Mouse (Mus musculus): ENCODE measurements at regions not wholly inside any gene's neighbourhood (a gene's known extent, or its start where the extent isn't known, plus 50 kb on each side); places are given as distances from the start of the nearest gene placed in this dataset.
A peak's percentile ranks its signal among the peaks of the same experiment; 100 is the strongest.

DNA sequence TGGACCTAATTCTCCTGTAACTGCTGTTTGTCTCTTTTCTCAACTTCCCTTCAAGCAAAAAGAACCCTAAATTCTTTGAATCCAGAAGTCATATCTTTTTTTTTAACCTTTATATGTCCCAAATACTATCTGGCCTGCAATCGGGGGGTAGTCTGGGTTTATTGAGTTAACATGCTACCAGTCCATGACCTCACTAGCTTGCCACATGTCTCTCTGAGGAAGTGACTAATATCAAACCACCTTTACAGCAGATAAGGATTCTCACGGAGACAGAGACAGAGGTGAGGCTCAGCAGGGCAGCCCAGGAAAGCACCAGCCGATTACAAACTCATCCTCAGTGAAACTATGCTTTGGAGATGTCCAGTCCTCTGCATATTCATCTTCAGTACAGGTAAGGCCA lies 179.2 kb downstream of the Dad1 start:
- Histone ChIP-seq H3K36me3 (no peaks in the 10 kb centered on the region), H3K27ac (no peak overlapping the region), H3K4me1 (replicated peaks) (no peaks in the 10 kb centered on the region), H3K9ac (no peak overlapping the region), H3K9me3 (no peaks in the 10 kb centered on the region), H3K4me2 (replicated peaks) (no peak overlapping the region), H3K27me3 (replicated peaks) (no peaks in the 10 kb centered on the region), H3K4me3 (replicated peaks) (no peak overlapping the region)
- ATAC-seq: no peak
- WGBS: 68% methylated on average over 3 of the region's 3 CpGs

DNA sequence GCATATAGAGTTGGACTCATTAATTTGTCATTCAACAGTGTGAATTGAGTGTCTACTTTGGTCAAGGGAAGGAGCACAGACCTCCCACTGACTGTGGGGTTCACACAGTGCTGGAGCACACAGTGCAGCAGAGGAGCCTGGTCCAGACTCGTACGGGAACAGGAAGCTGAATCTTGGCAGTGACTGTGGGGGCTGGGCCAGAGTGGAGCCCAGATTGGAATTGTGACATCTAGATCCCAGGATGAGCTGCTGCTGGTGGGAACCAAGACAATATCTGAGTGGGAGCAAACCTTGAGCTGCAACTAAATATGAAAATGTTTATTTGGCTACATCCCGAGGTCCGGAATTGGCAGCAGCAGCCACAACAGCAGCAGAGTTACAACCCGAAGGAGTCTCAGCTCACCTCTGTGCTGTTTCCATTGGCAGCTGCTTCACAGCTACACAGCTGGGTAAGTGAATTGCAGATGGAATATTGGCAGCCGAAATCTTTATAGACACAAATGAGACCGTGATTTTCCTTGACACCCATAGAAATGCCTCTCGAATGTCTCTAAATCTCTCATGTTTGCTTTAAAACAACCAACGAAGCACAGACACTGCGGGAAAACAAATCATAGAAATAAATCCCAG lies 181.5 kb downstream of the Dad1 start:
- Histone ChIP-seq H3K4me2 (replicated peaks) (peak overlapping the region; percentile 35), H3K4me3 (replicated peaks) (no peak overlapping the region), H3K27ac (peak overlapping the region; percentile 22; the same call in 1 of the 2 replicates), H3K36me3 (no peaks in the 10 kb centered on the region), H3K9me3 (no peaks in the 10 kb centered on the region), H3K4me1 (replicated peaks) (no peaks in the 10 kb centered on the region), H3K9ac (no peak overlapping the region), H3K27me3 (replicated peaks) (no peaks in the 10 kb centered on the region)
- ATAC-seq: no peak
- 36% methylated on average over 10 of the region's 10 CpGs for WGBS

DNA sequence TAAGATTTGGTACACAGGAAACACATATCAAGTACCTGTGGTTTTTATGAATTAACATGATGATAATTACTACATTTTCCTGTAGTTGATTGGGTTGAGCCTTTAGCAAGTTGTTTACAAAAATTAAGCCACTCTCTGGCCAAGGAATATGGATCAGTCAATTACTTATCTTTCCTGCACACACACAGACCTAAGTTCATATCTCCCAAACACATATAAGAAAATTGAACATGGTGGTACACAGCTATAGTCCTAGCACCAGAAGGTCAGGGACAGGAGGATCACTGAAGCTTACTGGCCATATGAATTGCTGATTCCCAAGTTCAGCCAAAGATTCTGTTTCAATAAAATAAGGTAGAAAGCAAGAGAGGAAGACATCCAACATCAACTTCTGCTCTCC lies 183.7 kb downstream of the Dad1 start:
- no peak for ATAC-seq

DNA sequence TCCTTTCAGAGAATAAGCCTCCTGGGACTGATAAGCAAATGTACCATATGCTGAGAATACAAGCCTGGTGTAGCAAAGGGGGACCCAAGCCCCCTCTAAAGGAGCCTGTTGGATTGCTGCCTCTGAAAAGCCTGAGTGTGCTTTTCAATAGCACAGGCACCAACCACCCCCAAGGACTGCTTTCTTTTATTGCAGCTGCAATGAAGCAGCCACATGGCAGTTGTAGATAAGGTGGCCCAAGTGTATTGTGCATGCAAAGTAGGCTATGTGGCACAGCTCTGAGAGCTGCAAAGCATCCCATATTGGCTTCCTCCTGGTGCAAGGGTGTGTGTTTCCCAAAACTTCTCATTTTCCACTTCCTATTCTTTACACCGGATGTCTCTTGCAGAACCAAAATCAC lies 185.2 kb downstream of the Dad1 start:
- H3K9ac ChIP-seq: no peak overlapping the region
- H3K36me3 ChIP-seq: no peaks in the 10 kb centered on the region
- H3K9me3 ChIP-seq: no peaks in the 10 kb centered on the region
- no peak for ATAC-seq
- H3K27me3 ChIP-seq (replicated peaks): no peaks in the 10 kb centered on the region
- 95% methylated on average over 1 of the region's 1 CpGs for WGBS
- no peak overlapping the region for H3K27ac ChIP-seq
- H3K4me1 ChIP-seq (replicated peaks): peaks cover 10% of the 10 kb centered on the region; the same call in 1 of the 2 replicates
- H3K4me3 ChIP-seq (replicated peaks): no peak overlapping the region
- H3K4me2 ChIP-seq (replicated peaks): no peak overlapping the region

More for the DNA sequence above, 183.7 kb downstream of the Dad1 start:
- H3K4me1 ChIP-seq (replicated peaks): 0 out of 2 replicates have a peak, but pooled peaks cover 3% of the 10 kb centered on the region
- no peaks in the 10 kb centered on the region for H3K36me3 ChIP-seq
- H3K27me3 ChIP-seq (replicated peaks): no peaks in the 10 kb centered on the region
- no peak overlapping the region for H3K9ac ChIP-seq
- no peak overlapping the region for H3K27ac ChIP-seq
- H3K9me3 ChIP-seq: no peaks in the 10 kb centered on the region
- no peak overlapping the region for H3K4me3 ChIP-seq (replicated peaks)
- H3K4me2 ChIP-seq (replicated peaks): no peak overlapping the region

DNA sequence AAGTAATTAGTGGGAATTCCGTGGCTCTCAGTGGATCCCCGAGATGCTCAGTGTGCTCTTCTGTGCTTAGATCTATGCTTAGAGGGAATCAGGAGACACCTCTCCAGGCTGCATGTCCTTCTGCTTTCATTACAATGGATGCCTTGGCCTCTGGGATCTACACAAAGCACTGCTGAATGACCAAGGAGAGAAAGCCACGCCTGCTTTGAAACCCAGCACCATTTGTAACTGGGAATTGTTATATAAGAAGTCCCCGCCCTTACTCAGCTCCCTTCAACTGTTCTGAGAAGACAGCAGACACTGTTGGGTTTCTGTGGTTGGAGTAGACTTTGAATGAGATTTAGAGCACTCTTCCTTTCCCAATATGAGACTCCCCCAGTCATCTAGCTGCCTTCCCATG lies 188.4 kb downstream of the Dad1 start:
- Histone ChIP-seq H3K9ac (no peak overlapping the region), H3K4me3 (replicated peaks) (no peak overlapping the region), H3K27ac (no peak overlapping the region), H3K27me3 (replicated peaks) (no peaks in the 10 kb centered on the region), H3K4me2 (replicated peaks) (no peak overlapping the region), H3K9me3 (no peaks in the 10 kb centered on the region), H3K36me3 (no peaks in the 10 kb centered on the region), H3K4me1 (replicated peaks) (peaks cover 10% of the 10 kb centered on the region; the same call in 1 of the 2 replicates)
- ATAC-seq: no peak
- WGBS: 71% methylated on average over 4 of the region's 4 CpGs

DNA sequence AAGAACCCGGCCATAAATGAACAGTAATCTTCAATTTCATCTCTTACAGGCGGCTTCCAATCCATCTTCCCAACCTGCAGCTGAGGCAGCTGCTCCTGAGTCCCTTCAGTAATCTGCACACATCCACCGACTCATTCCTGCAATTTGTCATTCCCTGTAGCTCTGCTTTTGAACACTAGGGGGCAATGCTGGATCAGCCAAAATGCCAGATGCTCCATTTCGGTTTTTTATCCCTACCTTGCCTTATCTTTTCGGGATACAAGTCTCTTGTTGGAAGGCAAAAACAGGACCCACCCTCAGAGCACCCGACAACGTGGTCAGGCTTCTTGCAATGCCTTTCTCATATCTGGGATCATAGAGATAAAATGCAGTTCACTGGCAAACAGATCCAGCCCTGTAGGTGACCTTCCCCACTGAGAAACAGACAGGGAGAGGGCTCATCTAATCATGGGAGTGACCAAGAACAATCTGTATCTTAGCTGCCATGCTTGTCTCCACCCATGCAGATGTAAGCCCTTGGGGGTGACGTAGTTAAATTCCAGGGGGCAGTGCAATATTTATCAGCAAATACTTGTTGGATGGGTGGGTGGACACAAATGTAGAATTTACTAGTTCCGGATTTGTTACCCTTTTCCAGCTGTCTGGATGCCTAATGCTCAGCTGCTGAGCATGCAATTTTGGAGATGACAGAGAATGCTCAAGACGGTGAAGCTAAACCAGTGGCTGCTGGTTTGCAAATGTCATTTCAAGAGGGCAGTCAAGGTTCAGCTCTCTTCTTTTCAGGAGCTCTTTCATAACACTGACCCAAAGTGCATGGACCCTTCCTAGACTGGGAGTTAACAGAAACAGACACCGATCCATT lies 189.1 kb downstream of the Dad1 start:
- peaks cover 10% of the 10 kb centered on the region; the same call in 1 of the 2 replicates for H3K4me1 ChIP-seq (replicated peaks)
- no peak overlapping the region for H3K4me3 ChIP-seq (replicated peaks)
- no peak overlapping the region for H3K27ac ChIP-seq
- peak overlapping the region; percentile 7; the same call in 1 of the 2 replicates for H3K4me2 ChIP-seq (replicated peaks)
- no peaks in the 10 kb centered on the region for H3K27me3 ChIP-seq (replicated peaks)
- no peaks in the 10 kb centered on the region for H3K36me3 ChIP-seq
- WGBS: 18% methylated on average over 11 of the region's 11 CpGs
- H3K9me3 ChIP-seq: no peaks in the 10 kb centered on the region
- H3K9ac ChIP-seq: no peak overlapping the region
- peak; percentile 57 for ATAC-seq

DNA sequence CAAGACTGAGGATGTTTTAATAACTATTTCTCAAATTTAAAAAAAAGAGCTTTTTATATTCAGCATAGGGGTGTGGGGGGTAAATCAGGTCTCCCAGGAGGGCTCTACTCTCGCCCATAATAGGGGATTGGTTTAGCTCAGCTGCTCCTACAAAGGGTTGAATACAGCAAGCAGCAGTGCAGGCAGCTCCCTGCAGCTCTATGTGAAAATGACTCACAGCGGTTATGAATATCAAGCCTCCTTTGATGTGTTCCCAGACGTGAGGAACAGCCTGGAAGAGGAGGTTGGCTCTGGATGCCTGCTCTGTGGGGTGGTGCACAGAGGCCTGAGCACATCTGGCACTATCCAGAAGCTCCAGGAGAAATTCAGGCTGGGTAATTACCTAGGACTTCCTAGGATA lies 192.3 kb downstream of the Dad1 start:
- no peak overlapping the region for H3K4me2 ChIP-seq (replicated peaks)
- no peak overlapping the region for H3K27ac ChIP-seq
- no peaks in the 10 kb centered on the region for H3K27me3 ChIP-seq (replicated peaks)
- peaks cover 10% of the 10 kb centered on the region; the same call in 1 of the 2 replicates for H3K4me1 ChIP-seq (replicated peaks)
- no peak for ATAC-seq
- H3K36me3 ChIP-seq: no peaks in the 10 kb centered on the region
- no peak overlapping the region for H3K4me3 ChIP-seq (replicated peaks)
- 48% methylated on average over 3 of the region's 3 CpGs for WGBS
- H3K9me3 ChIP-seq: no peaks in the 10 kb centered on the region
- no peak overlapping the region for H3K9ac ChIP-seq

DNA sequence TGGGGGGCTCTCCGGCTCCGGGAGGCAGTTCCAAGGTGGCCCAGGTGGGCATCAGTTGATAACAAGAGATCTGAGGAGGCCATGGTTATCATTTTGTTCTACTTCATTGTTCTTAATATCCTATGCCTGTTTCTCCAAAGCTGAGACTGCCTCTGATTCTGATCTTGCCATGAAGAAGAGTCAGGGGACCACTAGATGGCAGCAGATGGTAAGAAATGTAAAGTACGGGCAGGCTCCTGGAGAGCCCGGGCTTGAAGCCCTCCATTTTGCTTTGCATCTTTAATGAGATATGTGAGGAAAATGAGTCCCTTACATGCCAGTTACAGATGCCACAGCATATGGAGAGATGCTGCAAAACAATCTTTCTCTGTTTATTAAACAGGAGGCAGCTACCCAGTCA lies 194.1 kb downstream of the Dad1 start:
- WGBS: 16% methylated on average over 4 of the region's 4 CpGs
- Histone ChIP-seq H3K27ac (no peak overlapping the region), H3K36me3 (no peaks in the 10 kb centered on the region), H3K9me3 (no peaks in the 10 kb centered on the region), H3K4me1 (replicated peaks) (peaks cover 1% of the 10 kb centered on the region; the same call in 1 of the 2 replicates), H3K9ac (no peak overlapping the region), H3K27me3 (replicated peaks) (no peaks in the 10 kb centered on the region), H3K4me3 (replicated peaks) (no peak overlapping the region), H3K4me2 (replicated peaks) (no peak overlapping the region)
- ATAC-seq: peak; percentile 72

DNA sequence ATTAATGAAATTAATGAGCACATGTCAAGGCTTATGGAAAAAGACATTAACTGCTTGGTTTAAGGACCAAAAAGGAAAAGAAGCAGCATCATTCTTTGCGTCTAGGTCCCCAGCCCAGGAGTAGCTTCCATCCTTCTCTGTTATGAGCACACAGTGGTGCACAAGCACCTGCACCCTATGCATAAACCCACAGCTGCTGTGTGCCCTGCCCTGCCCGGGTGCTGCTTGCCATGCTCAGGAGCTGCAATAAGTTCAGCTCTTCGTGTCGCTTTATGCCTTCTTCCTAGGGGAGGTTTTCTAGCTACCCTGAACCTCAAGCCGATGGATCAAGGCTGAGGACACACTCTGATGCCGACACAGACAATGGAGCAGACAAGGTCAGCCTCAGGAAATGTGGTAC lies 194.8 kb downstream of the Dad1 start:
- 85% methylated on average over 6 of the region's 6 CpGs for WGBS

DNA sequence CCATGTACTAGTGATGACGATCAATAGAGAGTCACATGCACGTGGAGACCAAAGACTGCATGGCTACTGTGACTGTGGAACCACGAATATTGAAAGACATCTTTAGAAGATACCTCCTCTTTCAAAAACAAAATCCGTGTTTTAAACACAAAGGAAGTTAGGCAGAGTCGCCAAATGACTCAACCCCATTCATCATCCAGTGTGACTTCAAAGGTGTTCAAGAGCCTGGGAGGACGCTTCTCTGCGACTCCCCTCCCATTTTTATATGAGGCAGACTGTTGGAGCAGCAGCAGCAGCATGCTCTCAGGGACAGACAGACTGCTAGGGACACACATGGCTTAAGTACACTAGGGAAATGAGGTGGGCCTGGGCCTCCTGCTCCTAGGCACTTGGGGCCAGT lies 197.2 kb downstream of the Dad1 start:
- Histone ChIP-seq H3K36me3 (no peaks in the 10 kb centered on the region), H3K27me3 (replicated peaks) (no peaks in the 10 kb centered on the region), H3K27ac (no peak overlapping the region), H3K4me2 (replicated peaks) (no peak overlapping the region), H3K4me3 (replicated peaks) (no peak overlapping the region), H3K9ac (no peak overlapping the region), H3K9me3 (no peaks in the 10 kb centered on the region), H3K4me1 (replicated peaks) (no peaks in the 10 kb centered on the region)
- ATAC-seq: no peak
- WGBS: 63% methylated on average over 7 of the region's 7 CpGs

More for the DNA sequence above, 194.8 kb downstream of the Dad1 start:
- no peaks in the 10 kb centered on the region for H3K4me1 ChIP-seq (replicated peaks)
- H3K4me3 ChIP-seq (replicated peaks): no peak overlapping the region
- no peaks in the 10 kb centered on the region for H3K36me3 ChIP-seq
- no peaks in the 10 kb centered on the region for H3K27me3 ChIP-seq (replicated peaks)
- no peak overlapping the region for H3K4me2 ChIP-seq (replicated peaks)
- no peak overlapping the region for H3K9ac ChIP-seq
- no peaks in the 10 kb centered on the region for H3K9me3 ChIP-seq
- H3K27ac ChIP-seq: no peak overlapping the region
- ATAC-seq: no peak

DNA sequence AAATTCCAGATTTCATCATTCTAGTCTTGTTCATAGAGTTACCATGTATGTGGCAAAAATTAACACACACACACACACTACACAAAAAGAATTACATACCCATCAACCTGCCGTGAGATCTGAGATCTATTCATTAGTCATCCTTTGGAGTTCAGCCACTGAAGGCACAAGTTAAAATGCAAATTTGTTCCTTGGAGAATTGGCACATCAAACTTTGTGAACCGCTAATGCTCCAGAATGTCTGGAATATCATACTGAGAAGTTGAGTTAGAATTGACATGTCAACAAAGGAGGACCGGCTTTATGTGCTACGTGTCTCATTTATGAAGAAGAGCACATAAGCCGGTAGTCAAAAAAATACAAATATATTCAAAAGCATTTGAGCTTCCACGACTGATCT lies 198.5 kb downstream of the Dad1 start:
- 75% methylated on average over 6 of the region's 6 CpGs for WGBS
- no peak overlapping the region for H3K4me2 ChIP-seq (replicated peaks)
- no peaks in the 10 kb centered on the region for H3K36me3 ChIP-seq
- no peak overlapping the region for H3K9ac ChIP-seq
- no peak for ATAC-seq
- H3K4me3 ChIP-seq (replicated peaks): no peak overlapping the region
- H3K9me3 ChIP-seq: no peaks in the 10 kb centered on the region
- no peaks in the 10 kb centered on the region for H3K27me3 ChIP-seq (replicated peaks)
- H3K4me1 ChIP-seq (replicated peaks): no peaks in the 10 kb centered on the region
- no peak overlapping the region for H3K27ac ChIP-seq

DNA sequence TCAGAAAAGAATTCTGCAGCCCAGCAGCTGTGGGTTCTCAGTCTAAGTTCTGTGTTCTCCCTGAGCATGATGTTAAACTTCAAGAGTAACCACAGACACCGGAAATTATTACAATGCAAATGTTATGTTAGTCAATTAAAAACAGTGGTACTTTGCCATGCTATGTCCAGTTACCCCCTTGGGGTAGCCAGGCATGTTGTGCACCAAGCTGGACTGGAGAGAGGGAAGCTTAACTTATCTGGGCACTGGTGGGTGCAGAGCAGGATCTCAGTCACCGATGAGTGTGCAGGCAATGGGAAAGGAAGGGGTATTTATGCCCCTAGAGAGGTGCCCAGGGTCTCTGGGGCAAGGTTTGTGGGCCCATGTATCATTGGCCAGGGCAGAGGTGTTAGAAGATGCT lies 211.6 kb downstream of the Dad1 start:
- no peak for ATAC-seq
- 85% methylated on average over 2 of the region's 2 CpGs for WGBS
- Histone ChIP-seq H3K36me3 (no peaks in the 10 kb centered on the region), H3K27ac (no peak overlapping the region), H3K4me3 (replicated peaks) (no peak overlapping the region), H3K9ac (no peak overlapping the region), H3K4me2 (replicated peaks) (no peak overlapping the region), H3K4me1 (replicated peaks) (no peaks in the 10 kb centered on the region), H3K27me3 (replicated peaks) (no peaks in the 10 kb centered on the region), H3K9me3 (no peaks in the 10 kb centered on the region)

DNA sequence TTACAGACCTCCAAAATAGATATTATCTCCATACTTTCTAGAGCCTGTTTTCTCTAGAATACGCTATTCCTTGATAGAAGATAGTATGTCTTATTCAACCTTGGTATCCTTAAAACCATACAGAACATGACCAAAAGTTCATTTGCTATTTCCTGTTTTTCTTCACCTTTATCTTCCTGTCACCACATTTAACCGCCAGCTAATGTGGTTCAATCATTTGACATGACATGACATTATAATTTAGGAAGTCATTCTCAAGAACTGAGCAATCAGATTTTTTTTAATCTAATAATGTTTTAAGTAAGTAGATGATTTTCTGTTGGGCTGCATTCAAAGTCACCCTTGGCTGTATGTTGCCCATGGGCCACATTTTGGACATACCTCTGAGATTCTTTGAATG lies 213.3 kb downstream of the Dad1 start:
- Histone ChIP-seq H3K9me3 (no peaks in the 10 kb centered on the region), H3K4me1 (replicated peaks) (no peaks in the 10 kb centered on the region), H3K36me3 (no peaks in the 10 kb centered on the region), H3K4me2 (replicated peaks) (no peak overlapping the region), H3K9ac (no peak overlapping the region), H3K27me3 (replicated peaks) (no peaks in the 10 kb centered on the region), H3K27ac (no peak overlapping the region), H3K4me3 (replicated peaks) (no peak overlapping the region)
- WGBS: 82% methylated on average over 2 of the region's 2 CpGs
- no peak for ATAC-seq

Data from intestine, embryonic 15.5 days (tissue).